Mouse (Mus musculus) layer of hippocampus, adult 2 months (tissue): Measurements from ENCODE around the gene Paip2b. TPM values are rescaled to one million over a fixed set of nuclear protein-coding genes. Genes with fewer than 3 reads are reported as not detected.
"Not testable (repeated sequence)": the region's sequence is repeated elsewhere in the genome, so short reads cannot be mapped to it uniquely, and the experiment has no call there.

ENCODE experiments used
- DNase-seq, 2 experiments: peaks; one replicate each; pipeline ENCODE4 v3.0.0; 2022; ENCODE audit warnings: low spot score in 2 of 2
- H3K27ac ChIP-seq: fragments of 200-600 bp; 2 replicates; pipeline ENCODE4 v1.8.1; 2022
- H3K4me3 ChIP-seq: fragments of 200-600 bp; 2 replicates; pipeline ENCODE4 v1.8.1; 2022; ENCODE audit warnings: mild to moderate bottlenecking
- CTCF ChIP-seq: fragments of 200-600 bp; conservative IDR thresholded peaks from 2 replicates; pipeline ENCODE4 v1.8.1; 2022; ENCODE audit warnings: antibody characterized with exemption, mild to moderate bottlenecking, moderate library complexity
- total RNA-seq, 2 experiments: library from RNA; stranded (reverse); gene quantifications; 2 replicates each; pipeline ENCODE4 v1.2.3; 2021

The Paip2b gene
- total RNA-seq, 2 experiments from 2014 or later, result 48.6 to 48.9 TPM

GRCm38 (mm10) chr6:83836826-83837225, 5.3 kb upstream of the Paip2b start:
- TF ChIP-seq CTCF, result no peak
- DNase-seq, result no peak
- Histone ChIP-seq H3K4me3 (no peak overlapping the region), H3K27ac (no peak overlapping the region)

GRCm38 (mm10) chr6:83832393-83832792, 852 bp upstream of the Paip2b start:
- DNase-seq, H3K27ac ChIP-seq: not testable (repeated sequence)
- H3K4me3 ChIP-seq, result peak overlapping the region; percentile 57

DNA sequence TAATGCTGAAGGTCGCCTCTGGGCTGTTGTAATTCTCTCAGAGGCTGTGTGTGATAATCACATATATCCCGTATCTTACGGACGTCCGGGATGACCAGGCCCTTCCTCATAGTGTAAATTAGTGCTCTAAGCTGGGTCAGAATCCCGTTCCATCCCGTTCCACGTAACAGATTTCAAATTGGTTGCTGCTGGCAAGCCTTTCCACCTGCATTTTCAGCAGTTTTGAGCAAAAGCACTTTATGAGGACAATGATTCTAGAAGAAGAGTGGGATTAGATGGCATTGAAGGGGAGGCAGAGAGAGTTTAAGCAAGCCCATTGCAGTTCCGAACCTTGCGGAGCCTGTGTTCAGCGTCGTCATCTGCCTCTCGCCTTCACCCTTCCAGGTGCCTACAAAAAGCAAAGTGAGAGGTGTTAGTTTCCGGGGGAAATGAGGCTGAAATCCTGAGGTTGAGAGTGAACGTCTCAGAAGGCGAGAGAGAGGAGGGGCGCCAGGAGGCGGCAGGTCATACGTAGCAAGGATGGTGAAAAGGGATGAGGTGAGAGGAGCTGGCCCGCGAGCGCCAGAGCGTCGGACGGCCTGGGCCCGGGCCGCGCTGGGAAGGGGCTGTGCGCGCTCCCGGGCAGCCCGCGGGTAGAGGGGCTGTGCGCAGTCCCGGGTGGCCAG, 468 bp downstream of the Paip2b start:
- DNase-seq, result no peak
- TF ChIP-seq CTCF, result no peak
- peak overlapping the region; percentile 75 for H3K4me3 ChIP-seq
- H3K27ac ChIP-seq, result peak overlapping the region; percentile 90

- TF ChIP-seq CTCF, result no peak
- Histone ChIP-seq H3K4me3 (no peak overlapping the region), H3K27ac (no peak overlapping the region)
- DNase-seq, result no peak
Observed at GRCm38 (mm10) chr6:83821856-83822255, 9.7 kb downstream of the Paip2b start.

- H3K4me3 ChIP-seq, result no peak overlapping the region
- no peak for TF ChIP-seq CTCF
- H3K27ac ChIP-seq, result no peak overlapping the region
- no peak for DNase-seq
Observed at GRCm38 (mm10) chr6:83820727-83821515, 10.6 kb downstream of the Paip2b start.

DNA sequence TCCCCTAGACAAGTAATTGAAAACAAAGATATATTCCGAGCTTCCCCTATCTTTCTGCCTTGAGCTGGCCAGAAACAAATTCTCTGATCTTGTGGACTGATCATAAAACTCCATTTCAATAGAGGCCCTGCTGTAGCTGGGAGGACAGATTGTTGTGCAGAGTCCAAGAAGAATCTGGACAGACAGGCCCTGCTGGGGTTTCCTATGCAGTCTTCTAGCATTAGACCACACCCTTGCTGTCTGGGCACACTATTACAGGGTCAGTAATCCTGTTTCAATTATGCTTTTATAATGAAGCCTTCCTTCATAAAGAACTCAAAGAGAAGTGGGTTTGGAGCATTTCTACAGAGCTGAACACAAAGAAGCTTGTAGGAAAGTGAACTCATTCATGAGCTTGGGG, 12.5 kb downstream of the Paip2b start:
- TF ChIP-seq CTCF, result no peak
- no peak overlapping the region for H3K4me3 ChIP-seq
- no peak overlapping the region for H3K27ac ChIP-seq
- DNase-seq, result no peak

GRCm38 (mm10) chr6:83815801-83816200, 15.7 kb downstream of the Paip2b start:
- Histone ChIP-seq H3K27ac (no peak overlapping the region), H3K4me3 (no peak overlapping the region)
- DNase-seq, result no peak
- peak; percentile 24; the same call in 1 of the 2 replicates for TF ChIP-seq CTCF

DNA sequence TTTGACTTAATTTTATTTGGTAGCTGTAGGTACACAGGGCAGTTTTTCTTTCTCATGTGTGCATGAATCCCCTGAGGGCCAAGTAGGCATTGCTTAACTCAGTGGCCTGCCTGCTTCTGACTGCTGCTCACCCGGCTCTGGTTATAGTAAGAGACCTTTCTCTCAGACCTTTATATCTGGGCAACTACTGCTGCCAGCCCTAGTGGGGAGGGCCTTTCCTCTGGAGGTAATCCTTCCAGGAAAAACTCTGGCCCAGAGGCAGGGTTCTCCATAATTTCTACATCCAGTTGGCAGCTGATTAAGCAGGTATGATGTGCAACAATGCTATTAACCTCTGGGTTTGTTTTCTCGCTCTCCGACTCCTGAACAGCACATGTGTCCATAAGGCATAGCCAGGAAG, 28.7 kb downstream of the Paip2b start:
- Histone ChIP-seq H3K27ac (no peak overlapping the region; the same call in 1 of the 2 replicates), H3K4me3 (no peak overlapping the region)
- DNase-seq, result no peak
- no peak for TF ChIP-seq CTCF

GRCm38 (mm10) chr6:83802033-83802432, 29.5 kb downstream of the Paip2b start:
- no peak for DNase-seq
- Histone ChIP-seq H3K4me3 (no peak overlapping the region), H3K27ac (no peak overlapping the region; the same call in 1 of the 2 replicates)
- TF ChIP-seq CTCF, result no peak

GRCm38 (mm10) chr6:83796686-83797085, 34.9 kb downstream of the Paip2b start:
- Histone ChIP-seq H3K4me3 (no peak overlapping the region), H3K27ac (no peak overlapping the region)
- TF ChIP-seq CTCF, result peak; percentile 39
- no peak for DNase-seq

DNA sequence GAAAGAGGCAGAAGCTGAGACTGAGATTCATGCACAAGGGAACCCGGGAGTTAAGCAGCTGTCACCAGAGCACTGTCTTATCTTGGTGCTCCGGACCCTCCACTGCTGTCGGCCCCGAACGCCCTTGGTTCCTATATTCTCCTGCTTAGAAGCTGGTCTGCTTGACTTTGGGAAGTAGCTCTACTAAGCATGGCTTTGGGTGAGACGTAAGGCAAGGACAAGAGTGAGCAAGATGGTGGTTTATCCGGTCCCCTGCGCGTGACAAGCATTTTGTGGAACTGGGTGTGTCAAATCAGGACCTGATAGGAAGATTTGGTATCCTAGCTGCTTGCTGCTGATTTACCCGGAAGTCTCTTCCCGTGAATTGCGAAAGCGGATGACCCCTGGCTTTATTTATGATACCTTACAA, 36.0 kb downstream of the Paip2b start:
- TF ChIP-seq CTCF, result no peak
- DNase-seq, result peak in 1 of 2 experiments; percentile 26
- Histone ChIP-seq H3K27ac (peak overlapping the region; percentile 91), H3K4me3 (peak overlapping the region; percentile 83)

DNA sequence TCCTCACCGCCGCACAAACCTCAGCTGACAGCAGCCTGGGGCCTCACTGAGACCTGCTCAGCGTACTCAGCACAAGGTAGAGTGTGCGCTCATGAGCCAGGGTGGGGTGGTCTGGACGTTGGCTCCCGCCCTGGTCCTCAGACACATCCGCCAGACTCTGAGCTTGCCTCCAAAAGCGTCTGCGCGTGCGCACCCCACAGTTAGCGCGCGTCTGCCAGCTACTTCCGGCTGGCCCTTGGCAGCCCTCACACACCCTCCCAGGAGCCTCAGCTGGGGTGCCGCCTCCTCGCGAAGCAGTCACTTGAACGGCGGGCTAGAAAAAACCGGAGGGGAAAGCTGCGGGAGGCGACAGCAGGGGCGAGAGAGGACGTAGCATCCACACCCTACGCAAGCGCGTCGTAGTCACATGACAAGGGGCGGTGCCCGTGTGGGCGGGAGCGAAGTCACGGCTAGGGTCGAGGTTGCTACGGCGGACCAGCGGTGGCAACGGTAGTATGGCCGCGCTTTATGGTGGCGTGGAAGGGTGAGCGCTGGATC, 36.7 kb downstream of the Paip2b start, which contains the start of gene Nagk:
Gene Nagk (plus strand): TSS at position 223 of the 537 bp plus-strand sequence.
- peak within 1 kb of the TSS; percentile 83 for H3K4me3 ChIP-seq
- no peak for TF ChIP-seq CTCF
- DNase-seq, result peak; percentile 88 to 93
- peak within 1 kb of the TSS; percentile 91 for H3K27ac ChIP-seq

GRCm38 (mm10) chr6:83791251-83791890, 40.2 kb downstream of the Paip2b start:
- TF ChIP-seq CTCF, result no peak
- H3K4me3 ChIP-seq, result no peak overlapping the region

More at GRCm38 (mm10) chr6:83791251-83791890, 40.2 kb downstream of the Paip2b start:
- no peak for DNase-seq
- H3K27ac ChIP-seq, result no peak overlapping the region
